Mouse (Mus musculus): Measurements from ENCODE around the gene Trim72.

The Trim72 gene

DNA sequence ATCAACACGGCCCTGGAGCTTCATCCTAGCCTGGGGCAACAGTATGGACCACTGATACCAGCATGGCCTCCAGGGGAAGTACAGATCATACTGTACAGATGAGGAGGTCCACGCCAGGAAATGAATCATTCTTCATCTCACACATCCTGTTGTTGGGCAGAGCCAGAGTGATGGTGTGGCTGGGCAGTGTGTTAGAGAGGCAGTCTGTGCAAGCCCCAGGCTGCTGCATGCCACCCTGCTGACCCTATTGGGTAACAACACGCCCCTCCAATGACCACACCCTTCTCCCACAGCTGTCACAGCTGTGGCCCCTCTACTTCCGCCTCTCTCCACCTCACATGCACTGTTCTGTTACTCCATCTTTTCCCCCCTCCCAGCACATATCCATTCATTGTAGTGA is 47.0 kb downstream of the Trim72 start:
- peak; percentile 22 for DNase-seq (ENCODE audit: low read depth, low spot score)

GRCm38 (mm10) chr7:128053061-128053460 is 49.3 kb downstream of the Trim72 start:
- DNase-seq (ENCODE audit: low read depth, low spot score): no peak

DNA sequence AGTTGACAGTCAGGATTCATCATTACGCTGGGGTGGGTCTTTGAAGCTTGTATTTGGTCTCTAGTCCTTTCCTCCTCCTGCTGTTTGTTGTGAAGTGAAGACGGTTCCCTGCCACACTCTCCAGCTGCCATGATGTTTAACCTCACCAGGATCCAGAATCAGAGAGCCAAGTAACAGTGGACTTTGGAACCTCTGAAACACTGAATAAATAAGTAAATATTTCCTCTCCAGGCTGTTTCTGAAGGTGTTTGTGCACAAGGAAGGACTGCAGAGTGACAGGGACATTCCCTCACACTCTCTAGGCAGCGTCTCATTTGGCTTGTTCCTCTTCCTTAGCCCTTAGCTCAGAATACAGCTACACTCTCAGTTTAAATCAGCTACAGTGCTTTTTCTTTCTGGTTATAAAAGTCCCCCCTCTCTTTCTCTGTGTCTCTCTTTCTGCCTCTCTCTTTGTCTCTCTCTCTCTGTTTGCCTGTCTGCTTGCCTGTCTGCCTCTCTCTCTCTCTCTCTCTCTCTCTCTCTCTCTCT is 53.2 kb downstream of the Trim72 start:
- no peak for DNase-seq (ENCODE audit: low read depth, low spot score)

DNA sequence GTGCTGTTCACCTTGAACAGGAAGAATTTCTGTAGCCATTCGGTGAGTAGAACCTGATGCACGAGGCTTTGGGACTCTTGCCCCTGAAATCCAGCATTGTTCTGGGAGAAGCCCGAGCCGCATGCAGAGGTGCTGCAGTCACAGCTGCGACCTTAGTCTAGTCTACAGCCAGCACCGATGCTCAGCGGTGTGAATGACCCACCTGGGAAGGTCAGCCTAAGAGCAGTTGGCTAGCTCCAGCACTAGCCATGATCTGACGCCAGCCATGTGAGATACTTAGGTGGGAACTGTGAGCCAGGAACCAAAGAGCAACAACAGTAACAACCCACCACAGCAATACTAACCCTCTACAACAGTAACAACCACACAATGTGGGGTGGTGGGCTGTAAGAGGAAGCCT is 54.1 kb downstream of the Trim72 start:
- no peak for DNase-seq (ENCODE audit: low read depth, low spot score)

GRCm38 (mm10) chr7:128058576-128058975 is 54.8 kb downstream of the Trim72 start:
- no peak for DNase-seq (ENCODE audit: low read depth, low spot score)

DNA sequence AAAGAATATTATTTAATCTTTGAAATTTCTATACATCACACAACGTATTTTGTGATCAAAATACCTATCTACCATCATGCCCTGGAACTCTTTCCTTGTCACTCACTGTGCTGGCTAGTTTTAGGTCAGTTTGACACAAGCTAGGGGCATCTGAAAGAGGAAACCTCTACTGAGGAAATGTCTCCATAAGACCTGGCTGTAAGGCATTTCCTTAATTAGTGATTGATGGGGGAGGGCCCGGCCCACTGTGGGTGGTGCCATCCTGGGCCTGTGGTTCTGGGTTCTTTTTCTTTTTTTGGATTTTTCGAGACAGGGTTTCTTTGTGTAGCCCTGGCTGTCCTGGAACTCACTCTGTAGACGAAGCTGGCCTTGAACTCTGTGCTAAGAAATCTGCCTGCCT is 55.3 kb downstream of the Trim72 start:
- no peak for DNase-seq (ENCODE audit: low read depth, low spot score)
